Mouse (Mus musculus): ENCODE measurements around the gene Camk2n1.
"Not testable (repeated sequence)": the region's sequence is repeated elsewhere in the genome, so short reads cannot be mapped to it uniquely, and the experiment has no call there.

Gene Camk2n1

DNA sequence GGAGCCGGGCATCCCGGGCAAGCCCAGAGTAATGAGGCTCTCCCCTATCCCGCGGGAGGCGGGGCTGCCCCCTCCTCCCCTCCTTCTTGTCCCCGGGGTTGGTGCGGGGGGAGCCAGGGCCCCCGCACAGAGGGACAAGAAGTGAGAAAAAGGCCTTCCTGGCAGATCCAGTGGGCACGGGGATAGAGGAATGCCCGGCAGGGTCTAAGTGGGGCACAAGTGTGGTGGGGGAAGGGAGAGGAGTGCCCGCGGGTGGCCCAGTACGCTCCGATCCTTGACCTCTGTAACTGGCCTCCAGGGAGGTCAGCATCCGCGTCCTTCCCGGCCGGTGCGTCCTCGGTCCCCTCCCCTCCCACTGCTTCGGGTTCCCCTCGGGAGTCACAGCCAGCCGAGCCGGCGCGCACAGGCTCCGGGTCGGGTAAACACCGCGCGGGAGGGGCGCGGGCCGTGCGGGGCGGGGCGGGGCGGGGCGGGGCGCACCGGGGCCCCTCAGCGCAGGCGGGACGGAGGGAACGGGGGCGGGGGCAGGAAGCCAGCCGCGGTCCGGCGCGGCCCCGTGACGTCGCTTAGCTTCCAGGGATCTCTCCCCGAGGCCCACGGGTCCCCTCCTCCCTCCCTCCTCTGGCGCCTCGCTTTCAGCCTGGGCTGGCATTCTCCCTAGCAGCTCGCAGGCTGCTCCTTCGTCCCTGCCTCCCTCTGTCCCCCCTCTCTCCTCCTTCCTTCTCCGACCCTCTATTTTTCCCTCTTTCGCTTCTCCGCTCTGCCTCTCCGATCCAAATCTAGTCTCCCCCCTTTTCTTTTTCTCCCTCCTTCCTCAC lies at the start of gene Camk2n1:
Gene Camk2n1 (plus strand): TSS at position 562 of the 818 bp plus-strand sequence.
- peak in 1 of 2 experiments; percentile 19 for DNase-seq (ENCODE audit: low spot score in 2 of 2)

DNA sequence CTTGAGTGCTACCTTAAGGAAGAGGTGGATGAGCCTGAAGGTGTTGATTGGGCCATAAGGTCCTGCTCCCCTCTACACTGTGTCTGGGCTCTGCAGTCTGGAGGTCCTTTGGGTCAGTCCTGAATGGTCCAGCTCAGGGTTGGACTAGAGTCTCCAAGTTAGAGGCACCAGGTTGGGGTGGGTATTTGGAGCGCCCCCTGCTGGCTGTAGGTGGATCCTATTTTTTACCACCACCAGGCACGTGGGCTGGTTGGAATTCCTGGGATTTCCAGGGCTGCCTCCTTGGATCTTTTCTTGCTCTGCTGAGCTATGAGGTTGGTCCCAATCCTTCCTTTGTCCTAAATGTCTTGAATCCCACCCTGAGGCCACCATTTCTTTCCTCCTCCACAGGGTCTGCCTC lies 49.3 kb upstream of the Camk2n1 start:
- DNase-seq (ENCODE audit: low spot score in 2 of 2) = no peak

GRCm38 (mm10) chr4:138407479-138408194 lies 46.5 kb upstream of the Camk2n1 start:
- DNase-seq (ENCODE audit: low spot score in 2 of 2) = no peak

DNA sequence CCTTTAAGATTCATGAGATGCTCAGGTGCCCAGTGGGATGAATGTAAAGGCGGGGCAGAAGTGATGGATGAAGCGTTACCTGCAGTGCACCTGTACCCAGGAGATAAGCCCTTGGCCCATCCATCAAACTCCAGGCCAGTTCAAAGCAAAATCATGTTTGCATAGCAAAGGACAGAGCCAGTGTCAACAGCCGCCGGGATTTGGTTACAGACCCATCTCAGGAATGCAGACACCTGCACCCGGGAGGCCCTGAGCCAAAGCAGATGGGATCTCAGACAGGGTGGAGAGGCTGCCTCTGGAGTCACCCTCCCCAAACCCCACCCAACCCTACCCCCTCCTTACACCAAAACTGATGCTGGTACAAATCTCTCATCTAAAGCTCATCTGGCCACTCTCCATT lies 43.1 kb upstream of the Camk2n1 start:
- DNase-seq (ENCODE audit: low spot score in 2 of 2) = no peak

- DNase-seq (ENCODE audit: low spot score in 2 of 2) = no peak
These were observed 42.5 kb upstream of the Camk2n1 start for GRCm38 (mm10) chr4:138411504-138412121.

- DNase-seq (ENCODE audit: low spot score in 2 of 2) = no peak
These were observed 39.4 kb upstream of the Camk2n1 start for GRCm38 (mm10) chr4:138414725-138415124.

- DNase-seq (ENCODE audit: low spot score in 2 of 2) = no peak
These were observed 38.1 kb upstream of the Camk2n1 start for GRCm38 (mm10) chr4:138415991-138416390.

DNA sequence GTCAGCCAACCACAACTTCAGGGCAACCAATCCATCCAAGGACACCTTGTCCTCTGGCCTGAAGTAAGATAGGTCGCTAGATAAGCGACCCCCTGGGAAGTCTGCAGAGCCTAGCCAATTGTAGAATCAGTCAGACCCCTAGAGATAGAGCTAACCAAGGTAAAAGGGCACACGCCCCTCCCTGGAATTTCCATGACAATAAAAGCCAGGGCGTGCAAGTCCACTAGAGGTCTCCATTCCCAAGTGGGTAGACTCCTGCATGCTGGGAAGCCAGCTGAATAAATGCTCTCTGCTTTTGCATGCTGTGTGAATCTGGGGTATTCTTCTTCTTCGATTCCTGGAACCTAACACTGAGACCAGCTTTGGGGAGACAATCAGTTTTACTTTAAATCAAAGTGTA lies 37.7 kb upstream of the Camk2n1 start:
- no peak for DNase-seq (ENCODE audit: low spot score in 2 of 2)

GRCm38 (mm10) chr4:138417882-138418281 lies 36.2 kb upstream of the Camk2n1 start:
- no peak for DNase-seq (ENCODE audit: low spot score in 2 of 2)

GRCm38 (mm10) chr4:138418340-138418957 lies 35.7 kb upstream of the Camk2n1 start:
- DNase-seq (ENCODE audit: low spot score in 2 of 2) = no peak

DNA sequence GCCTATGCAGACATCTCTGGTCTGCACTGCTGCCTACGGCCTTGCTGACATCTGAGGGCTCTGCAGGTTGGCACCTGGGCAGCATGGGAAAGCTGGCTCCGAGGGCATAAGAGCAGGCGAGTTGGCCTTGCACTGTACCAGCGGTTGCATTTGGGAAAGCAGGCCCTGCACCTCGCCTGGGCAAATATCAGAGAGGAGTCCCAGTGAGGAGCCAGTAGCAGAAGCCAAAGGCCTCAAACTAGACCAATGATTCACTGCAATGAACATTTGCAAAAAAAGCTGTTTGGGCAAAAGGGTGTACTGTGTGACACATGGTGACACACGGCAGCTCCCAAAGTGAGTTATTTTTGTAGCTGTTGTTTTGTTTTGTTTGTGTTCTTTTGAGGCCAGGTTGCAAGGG lies 29.1 kb upstream of the Camk2n1 start:
- DNase-seq (ENCODE audit: low spot score in 2 of 2) = no peak

- DNase-seq (ENCODE audit: low spot score in 2 of 2) = not testable (repeated sequence)
These were observed 28.5 kb upstream of the Camk2n1 start for GRCm38 (mm10) chr4:138425604-138426003.

DNA sequence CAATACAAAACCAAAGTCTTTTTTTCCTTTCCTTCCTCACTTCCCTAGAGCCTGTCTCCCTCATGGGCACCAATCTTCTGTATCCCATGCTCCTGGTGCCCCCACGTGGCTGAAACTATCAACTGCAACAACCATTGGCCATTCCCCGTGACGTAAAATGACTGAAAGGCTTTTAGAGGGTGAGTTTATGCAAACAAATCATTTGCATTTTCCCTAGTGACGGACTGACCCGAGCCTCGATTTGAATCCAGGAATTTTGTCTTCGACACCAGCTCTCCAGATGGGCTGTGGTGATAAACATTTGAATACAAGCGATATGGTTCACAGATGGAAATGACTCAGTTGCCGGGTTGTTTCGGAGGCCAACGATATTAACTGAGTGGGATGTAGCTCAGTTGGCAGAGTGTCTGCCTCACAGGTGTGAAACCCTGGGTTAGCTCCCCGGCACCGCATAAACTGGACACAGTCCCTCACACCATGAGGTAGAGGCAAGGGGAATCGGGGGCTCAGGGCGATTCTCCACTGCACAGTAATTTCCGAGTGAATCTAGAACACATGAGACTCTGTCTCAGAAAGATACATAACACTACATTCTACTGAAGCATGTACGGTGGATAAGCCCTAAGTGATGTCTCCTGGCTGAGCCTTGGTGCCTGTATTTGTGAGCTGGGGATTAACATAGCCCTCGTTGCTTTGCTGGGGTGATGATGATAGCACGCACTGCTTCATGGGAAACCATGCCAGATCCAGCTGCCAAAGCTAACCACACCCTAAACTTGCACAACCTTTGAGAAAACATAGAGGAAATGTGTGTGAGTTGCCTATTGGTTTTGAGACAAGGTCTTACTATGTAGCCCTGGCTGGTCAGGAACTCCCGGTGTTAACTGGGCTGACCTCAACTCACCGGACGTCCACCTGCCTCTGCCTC lies 27.1 kb upstream of the Camk2n1 start:
- peak; percentile 27 to 49 for DNase-seq (ENCODE audit: low spot score in 2 of 2)

DNA sequence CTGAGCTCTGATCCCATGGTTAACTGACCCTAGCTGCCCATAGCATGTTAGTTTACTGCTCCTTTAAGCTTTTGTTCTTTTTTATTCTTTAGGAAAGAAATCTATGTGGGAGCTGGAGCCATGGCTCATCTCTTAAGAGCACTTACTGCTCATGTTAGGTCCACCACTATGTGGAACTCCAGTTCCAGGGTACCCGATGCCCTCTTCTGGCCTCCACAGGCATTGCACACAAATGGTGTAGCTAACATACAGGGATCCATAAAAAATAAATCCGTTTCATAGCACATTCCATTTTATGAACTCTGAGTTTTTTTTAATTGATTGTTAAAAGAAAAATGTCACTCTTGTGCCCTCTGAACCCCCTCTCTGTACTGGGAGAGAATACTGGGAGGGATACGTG lies 24.3 kb upstream of the Camk2n1 start:
- DNase-seq (ENCODE audit: low spot score in 2 of 2) = no peak

GRCm38 (mm10) chr4:138431340-138431739 lies 22.8 kb upstream of the Camk2n1 start:
- no peak for DNase-seq (ENCODE audit: low spot score in 2 of 2)

DNA sequence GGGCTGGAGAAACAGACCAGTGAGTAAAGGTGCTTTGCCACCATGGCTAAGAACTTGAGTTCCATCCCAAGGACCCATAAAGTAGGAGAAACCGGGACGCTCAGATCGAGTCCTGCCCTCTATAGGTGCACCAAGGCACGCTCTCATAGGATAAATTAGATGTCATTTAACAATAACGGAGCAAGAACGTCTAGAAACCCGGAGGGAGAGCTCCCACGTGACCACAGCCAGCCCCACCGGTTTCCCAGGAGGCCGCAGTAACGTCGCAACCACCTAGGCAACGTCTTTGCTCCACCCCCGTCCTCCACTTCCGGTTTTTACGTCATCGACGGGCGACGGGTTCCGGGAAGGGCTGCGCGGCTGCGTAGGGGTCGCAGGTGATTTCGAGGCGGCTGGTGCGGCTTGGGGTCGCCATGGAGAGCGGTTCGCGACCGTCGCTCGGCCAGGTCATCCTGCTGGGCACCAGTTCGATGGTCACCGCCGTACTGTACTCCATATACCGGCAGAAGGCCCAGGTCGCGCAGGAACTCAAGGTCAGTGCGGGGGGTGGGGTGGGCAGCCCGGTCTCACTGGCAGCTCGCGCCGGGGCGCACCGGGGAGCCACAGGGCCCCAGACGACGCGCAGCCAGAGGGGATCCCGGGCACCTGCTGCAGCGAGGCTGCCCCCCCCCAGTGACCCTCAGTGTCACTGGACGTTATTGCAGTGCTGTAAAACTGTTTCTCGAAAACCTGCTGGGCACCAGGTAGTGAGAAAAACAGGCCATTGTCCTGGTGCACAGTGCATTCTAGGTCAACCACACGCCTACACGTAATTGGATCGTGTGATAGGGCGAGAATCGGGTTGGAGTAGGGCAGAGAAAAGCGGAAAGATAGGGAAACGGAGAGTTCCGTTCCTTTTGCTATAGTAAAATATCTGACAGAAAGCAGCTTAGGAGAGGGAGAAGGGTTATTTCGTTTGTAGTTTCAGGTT lies 19.5 kb upstream of the Camk2n1 start, which contains the start of gene Mul1:
Gene Mul1 (plus strand): TSS at position 325 of the 970 bp plus-strand sequence.
- peak; percentile 90 to 92 for DNase-seq (ENCODE audit: low spot score in 2 of 2)

DNA sequence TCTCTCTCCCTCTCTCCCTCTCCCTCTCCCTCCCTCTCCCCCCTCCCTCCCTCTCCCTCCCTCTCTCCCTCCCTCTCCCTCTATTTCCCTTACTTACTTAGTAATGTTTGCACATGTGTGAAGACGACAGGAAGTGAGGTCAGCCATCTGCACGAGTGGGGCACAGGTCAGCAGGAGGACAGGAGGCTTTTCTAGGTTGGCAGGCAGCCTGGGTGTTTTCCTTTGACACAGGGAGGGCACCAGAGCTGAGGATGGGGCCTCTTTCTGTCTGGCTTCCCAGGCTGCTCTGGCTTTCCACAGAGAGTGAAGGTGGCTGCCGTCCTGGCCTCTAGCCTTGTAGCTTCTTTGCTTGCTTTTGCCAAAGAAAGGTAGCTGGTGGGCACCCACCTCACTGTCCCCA lies 14.1 kb upstream of the Camk2n1 start:
- no peak for DNase-seq (ENCODE audit: low spot score in 2 of 2)

- DNase-seq (ENCODE audit: low spot score in 2 of 2) = no peak
These were observed 9.2 kb upstream of the Camk2n1 start for GRCm38 (mm10) chr4:138444941-138445340.

- no peak for DNase-seq (ENCODE audit: low spot score in 2 of 2)
These were observed 7.1 kb upstream of the Camk2n1 start for GRCm38 (mm10) chr4:138446981-138447380.

DNA sequence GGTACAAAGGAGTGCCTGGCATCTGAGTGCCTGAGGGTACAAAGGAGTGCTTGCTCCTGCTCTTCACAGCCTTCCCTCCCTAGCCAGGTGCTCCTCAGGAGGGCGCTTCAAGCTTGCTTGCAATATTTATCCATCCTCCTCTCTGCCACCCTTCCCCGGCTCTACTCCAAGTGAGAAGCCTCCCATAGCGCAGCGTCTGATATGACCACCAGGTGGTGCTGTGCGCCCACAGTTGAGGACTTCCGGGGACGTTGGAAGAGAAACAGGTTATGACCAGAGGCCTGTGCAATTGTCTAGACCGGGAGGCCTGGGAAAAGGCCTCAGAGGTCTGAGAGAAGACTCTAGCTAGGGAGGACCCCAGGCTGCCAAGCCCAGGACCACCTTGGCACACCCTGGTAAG lies 6.7 kb upstream of the Camk2n1 start:
- DNase-seq (ENCODE audit: low spot score in 2 of 2) = peak; percentile 64 to 75
